Mouse (Mus musculus) neural tube, embryonic 12.5 days (tissue): ENCODE results near the gene Sap30bp. TPM values are rescaled to one million over a fixed set of nuclear protein-coding genes. Genes with fewer than 3 reads are reported as not detected.

Source experiments
- ATAC-seq: fragments of 200-750 bp; cut with Nextera tagmentation; 2 replicates; pipeline ENCODE4 v1.8.0; 2017; ENCODE audit warnings: low read depth, mild to moderate bottlenecking, moderate TSS enrichment, moderate library complexity; ENCODE audit not compliant: low FRiP score
- H3K27ac ChIP-seq: fragments of 300-500 bp; sonication (generic); 2 replicates; pipeline ENCODE4 v1.5.1; 2016
- H3K27me3 ChIP-seq: fragments of 300-500 bp; sonication (generic); replicated peaks from 2 replicates; pipeline ENCODE4 v1.6.1; 2016; ENCODE audit warnings: mild to moderate bottlenecking
- H3K36me3 ChIP-seq: fragments of 300-500 bp; sonication (generic); 2 replicates; pipeline ENCODE4 v1.6.1; 2016; ENCODE audit warnings: mild to moderate bottlenecking
- H3K4me1 ChIP-seq: fragments of 300-500 bp; sonication (generic); 2 replicates; pipeline ENCODE4 v1.6.1; 2016
- H3K4me2 ChIP-seq: fragments of 300-500 bp; sonication (generic); replicated peaks from 2 replicates; pipeline ENCODE4 v1.6.1; 2016; ENCODE audit warnings: mild to moderate bottlenecking
- H3K4me3 ChIP-seq: fragments of 300-500 bp; sonication (generic); 2 replicates; pipeline ENCODE4 v1.5.1; 2016
- H3K9ac ChIP-seq: fragments of 300-500 bp; sonication (generic); 2 replicates; pipeline ENCODE4 v1.6.1; 2016; ENCODE audit warnings: mild to moderate bottlenecking
- H3K9me3 ChIP-seq: fragments of 300-500 bp; sonication (generic); 2 replicates; pipeline ENCODE4 v1.6.1; 2016; ENCODE audit warnings: mild to moderate bottlenecking
- WGBS: fragments of 180-500 bp; shearing (Covaris S2); methylation state at CpG from one replicate; pipeline ENCODE4 v1.1.7; 2016; 5-methylcytosine and 5-hydroxymethylcytosine counted together
- polyA plus RNA-seq: library from polyadenylated mRNA; unstranded; fragments of >200 nt; fragmentation: Nextera tagmentation; extraction: Ambion mirVana; gene quantifications from 2 replicates; pipeline ENCODE4 v1.2.1, GENCODE M21; 2016

Sap30bp gene
- polyA plus RNA-seq, 1 experiment from 2014 or later = 54.8 TPM

GRCm38 (mm10) chr11:115900561-115901337, 32.3 kb upstream of the Sap30bp start:
- H3K4me2 ChIP-seq = 0 out of 2 replicates have a peak overlapping the region, but pooled peaks have one; percentile 27
- no peak overlapping the region for H3K4me3 ChIP-seq
- no peak for ATAC-seq
- H3K27me3 ChIP-seq = no peaks in the 10 kb centered on the region
- H3K4me1 ChIP-seq = peaks cover 18% of the 10 kb centered on the region
- WGBS = 79% methylated on average over 8 of the region's 8 CpGs
- no peak overlapping the region for H3K9ac ChIP-seq
- no peak overlapping the region for H3K27ac ChIP-seq
- peaks cover 10% of the 10 kb centered on the region; the same call in 1 of the 2 replicates for H3K36me3 ChIP-seq
- H3K9me3 ChIP-seq = no peaks in the 10 kb centered on the region

DNA sequence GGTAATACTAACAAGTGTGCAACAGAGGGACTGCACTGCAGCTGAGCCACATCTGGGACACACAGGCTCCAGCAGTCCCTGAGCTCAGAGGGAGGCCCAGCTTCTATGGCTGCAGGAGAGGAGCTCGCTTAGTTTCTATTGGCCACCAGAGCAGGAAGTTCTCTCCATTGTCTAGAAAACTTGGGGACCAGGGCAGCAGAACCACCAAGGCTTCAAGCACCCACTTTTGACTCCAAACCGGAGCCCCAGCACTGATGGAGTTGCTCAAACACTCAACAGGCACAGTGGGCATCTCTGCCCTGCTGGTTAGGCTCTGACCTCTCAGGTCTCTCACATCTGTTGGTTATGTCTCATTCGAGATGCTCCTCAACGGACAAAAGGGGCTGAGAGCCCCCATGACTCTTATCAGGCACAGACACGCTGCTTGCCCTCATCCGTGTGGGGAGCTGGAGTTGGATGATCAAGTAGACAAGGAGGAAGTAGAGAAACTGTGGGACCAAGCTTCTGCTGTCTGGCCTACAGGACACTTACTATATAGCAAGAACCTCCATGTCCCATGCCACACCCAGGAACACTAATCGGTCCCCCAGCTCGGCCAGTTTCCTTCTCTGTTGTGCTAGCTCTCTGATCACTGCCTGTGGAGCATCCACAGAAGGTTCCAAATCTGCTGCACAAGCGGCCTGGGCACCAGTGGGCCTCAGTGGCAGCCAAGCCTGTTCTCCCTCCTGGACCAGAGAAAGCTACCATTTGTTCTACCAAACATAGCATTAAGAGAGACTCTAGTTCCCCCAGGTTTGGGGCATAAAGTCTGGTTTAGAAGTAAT, 31.5 kb upstream of the Sap30bp start:
- no peak overlapping the region for H3K9ac ChIP-seq
- H3K36me3 ChIP-seq = peaks cover 6% of the 10 kb centered on the region
- no peak for ATAC-seq
- no peaks in the 10 kb centered on the region for H3K27me3 ChIP-seq
- no peak overlapping the region for H3K4me3 ChIP-seq
- no peaks in the 10 kb centered on the region for H3K9me3 ChIP-seq
- WGBS = 85% methylated on average over 9 of the region's 9 CpGs
- H3K4me2 ChIP-seq = no peak overlapping the region
- H3K4me1 ChIP-seq = peaks cover 18% of the 10 kb centered on the region
- no peak overlapping the region for H3K27ac ChIP-seq

DNA sequence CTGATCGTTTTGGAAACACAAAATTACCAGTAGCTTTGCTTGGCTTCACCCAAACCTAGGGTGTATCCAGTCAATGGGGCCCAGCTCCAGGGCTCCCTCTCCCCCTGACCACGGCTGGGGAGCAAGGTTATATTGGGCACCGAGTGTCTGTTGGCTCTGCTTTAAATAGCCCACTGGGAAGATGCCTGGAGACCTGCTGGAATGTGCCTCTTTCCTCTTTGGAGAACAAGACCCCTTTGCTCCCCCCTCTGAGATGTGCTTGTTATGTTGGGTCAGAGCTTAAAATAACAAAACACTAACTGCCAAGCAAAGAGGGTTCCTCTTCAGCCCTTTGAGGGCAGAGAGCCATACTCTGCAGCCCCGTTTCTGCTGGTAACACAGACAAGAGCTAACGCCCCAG, 30.9 kb upstream of the Sap30bp start:
- Histone ChIP-seq H3K27ac (no peak overlapping the region), H3K9me3 (no peaks in the 10 kb centered on the region), H3K4me2 (no peak overlapping the region), H3K4me1 (peaks cover 18% of the 10 kb centered on the region), H3K36me3 (peaks cover under 1% of the 10 kb centered on the region; the same call in 1 of the 2 replicates), H3K4me3 (no peak overlapping the region), H3K9ac (no peak overlapping the region), H3K27me3 (no peaks in the 10 kb centered on the region)
- WGBS = 86% methylated on average over 5 of the region's 5 CpGs
- no peak for ATAC-seq

DNA sequence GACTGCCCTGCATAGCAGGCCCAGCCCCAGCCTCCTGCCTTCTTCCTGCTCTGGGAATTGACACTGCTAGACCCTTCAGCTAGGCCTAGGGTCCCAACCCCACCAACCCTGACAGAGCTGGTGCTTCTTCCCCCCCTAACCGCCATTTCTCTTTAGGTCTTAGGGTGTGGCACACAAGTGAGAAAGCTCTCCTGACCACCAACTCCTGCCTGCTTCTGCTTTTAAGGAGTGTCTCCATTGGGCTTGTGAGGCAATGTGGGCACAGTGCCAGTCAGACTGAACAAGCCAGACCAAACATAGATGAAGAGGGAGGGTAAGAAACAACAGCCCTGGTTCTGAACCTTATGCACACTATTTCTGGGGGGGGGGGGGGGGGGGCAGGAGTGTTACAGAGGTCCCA, 30.3 kb upstream of the Sap30bp start:
- 73% methylated on average over 1 of the region's 1 CpGs for WGBS
- Histone ChIP-seq H3K4me2 (no peak overlapping the region), H3K9ac (no peak overlapping the region), H3K27me3 (no peaks in the 10 kb centered on the region), H3K9me3 (no peaks in the 10 kb centered on the region), H3K4me3 (no peak overlapping the region), H3K4me1 (peaks cover 18% of the 10 kb centered on the region), H3K27ac (no peak overlapping the region), H3K36me3 (no peaks in the 10 kb centered on the region; the same call in 1 of the 2 replicates)
- ATAC-seq = no peak

GRCm38 (mm10) chr11:115903384-115904230, 29.5 kb upstream of the Sap30bp start:
- ATAC-seq = no peak
- no peak overlapping the region for H3K4me3 ChIP-seq
- no peak overlapping the region for H3K4me2 ChIP-seq
- H3K27ac ChIP-seq = no peak overlapping the region
- no peaks in the 10 kb centered on the region for H3K9me3 ChIP-seq
- WGBS = 81% methylated on average over 11 of the region's 11 CpGs
- no peak overlapping the region for H3K9ac ChIP-seq
- H3K27me3 ChIP-seq = no peaks in the 10 kb centered on the region
- peaks cover 5% of the 10 kb centered on the region for H3K36me3 ChIP-seq
- peaks cover 18% of the 10 kb centered on the region for H3K4me1 ChIP-seq

GRCm38 (mm10) chr11:115904231-115904955, 28.7 kb upstream of the Sap30bp start:
- Histone ChIP-seq H3K4me2 (no peak overlapping the region), H3K27ac (no peak overlapping the region), H3K9me3 (no peaks in the 10 kb centered on the region), H3K4me1 (peaks cover 18% of the 10 kb centered on the region), H3K4me3 (no peak overlapping the region), H3K9ac (no peak overlapping the region), H3K36me3 (peaks cover 8% of the 10 kb centered on the region), H3K27me3 (no peaks in the 10 kb centered on the region)
- WGBS = 85% methylated on average over 8 of the region's 8 CpGs
- no peak for ATAC-seq

DNA sequence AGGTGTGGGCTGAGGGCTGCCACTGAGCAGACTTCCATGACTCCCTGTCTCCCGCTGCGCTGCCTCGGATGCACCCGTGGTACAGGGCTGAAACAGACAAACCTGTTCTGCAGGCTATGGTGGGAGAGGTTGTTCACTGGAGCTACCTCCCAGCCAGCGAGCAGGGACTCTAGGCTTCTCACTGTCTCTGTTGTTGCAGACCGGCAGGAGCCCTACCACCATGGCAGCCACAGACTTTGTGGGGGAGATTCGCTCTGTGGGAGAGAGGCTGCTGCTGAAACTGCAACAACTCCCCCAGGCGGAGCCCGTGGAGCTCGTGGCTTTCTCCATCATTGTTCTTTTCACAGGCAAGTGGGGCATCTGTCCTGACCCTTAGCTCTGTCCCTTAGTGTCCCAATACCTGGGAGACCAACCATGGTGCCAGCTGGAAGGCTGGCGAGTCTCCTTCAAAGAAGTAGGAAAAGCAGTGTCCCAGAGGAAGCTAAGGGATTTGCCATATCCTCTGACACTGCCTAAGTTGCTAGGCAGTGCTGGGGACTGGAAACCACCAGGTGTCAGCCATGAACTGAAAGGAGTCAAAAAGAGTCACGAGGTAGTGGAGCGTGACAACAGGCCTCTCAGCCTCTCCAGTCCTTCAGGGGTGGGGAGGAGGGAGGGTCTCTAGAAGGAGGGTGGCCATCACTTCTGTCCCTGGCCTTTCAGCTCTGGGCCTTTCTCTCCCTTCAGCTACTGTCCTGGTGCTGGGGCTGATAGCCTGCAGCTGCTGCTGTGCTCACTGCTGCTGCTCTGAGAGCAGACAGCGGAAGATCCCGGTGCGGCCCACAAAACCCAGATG, 27.9 kb upstream of the Sap30bp start:
- no peaks in the 10 kb centered on the region for H3K9me3 ChIP-seq
- no peak for ATAC-seq
- H3K4me2 ChIP-seq = no peak overlapping the region
- H3K27me3 ChIP-seq = no peaks in the 10 kb centered on the region
- no peak overlapping the region for H3K9ac ChIP-seq
- H3K27ac ChIP-seq = no peak overlapping the region
- no peak overlapping the region for H3K4me3 ChIP-seq
- peaks cover 12% of the 10 kb centered on the region for H3K4me1 ChIP-seq
- H3K36me3 ChIP-seq = peaks cover 8% of the 10 kb centered on the region
- WGBS = 67% methylated on average over 16 of the region's 16 CpGs

- no peak for ATAC-seq
- Histone ChIP-seq H3K4me1 (peaks cover 4% of the 10 kb centered on the region; the same call in 1 of the 2 replicates), H3K4me3 (no peak overlapping the region), H3K27me3 (no peaks in the 10 kb centered on the region), H3K36me3 (peaks cover 8% of the 10 kb centered on the region), H3K27ac (no peak overlapping the region), H3K4me2 (no peak overlapping the region), H3K9me3 (no peaks in the 10 kb centered on the region), H3K9ac (no peak overlapping the region)
- 83% methylated on average over 3 of the region's 3 CpGs for WGBS
Observed at GRCm38 (mm10) chr11:115906116-115906515, 27.0 kb upstream of the Sap30bp start.

DNA sequence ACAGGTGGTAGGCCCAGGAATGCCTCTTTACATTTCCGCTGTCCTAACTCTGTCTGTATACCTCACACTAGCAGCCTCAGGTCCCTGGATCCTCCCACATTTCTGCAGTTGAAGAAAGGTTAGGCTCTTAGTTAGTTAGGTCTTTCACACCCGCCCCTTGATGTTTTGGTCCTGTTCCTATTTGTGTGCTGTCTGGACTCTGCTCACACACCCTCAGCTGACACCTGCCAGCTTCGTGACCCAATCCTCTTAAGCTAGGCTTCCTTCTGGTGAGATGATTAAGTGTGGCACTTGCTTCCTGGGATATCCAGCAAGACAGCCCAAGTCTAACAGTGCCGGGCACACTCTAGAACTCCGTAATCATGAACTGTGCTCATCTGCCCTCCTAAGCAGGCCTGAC, 26.6 kb upstream of the Sap30bp start:
- H3K4me1 ChIP-seq = peaks cover under 1% of the 10 kb centered on the region; the same call in 1 of the 2 replicates
- H3K4me3 ChIP-seq = no peak overlapping the region
- no peaks in the 10 kb centered on the region for H3K27me3 ChIP-seq
- H3K9me3 ChIP-seq = no peaks in the 10 kb centered on the region
- WGBS = 91% methylated on average over 5 of the region's 5 CpGs
- H3K4me2 ChIP-seq = no peak overlapping the region
- H3K27ac ChIP-seq = no peak overlapping the region
- H3K9ac ChIP-seq = no peak overlapping the region
- peaks cover 11% of the 10 kb centered on the region for H3K36me3 ChIP-seq
- no peak for ATAC-seq

GRCm38 (mm10) chr11:115911134-115911561, 21.9 kb upstream of the Sap30bp start:
- no peak overlapping the region for H3K4me2 ChIP-seq
- H3K27ac ChIP-seq = no peak overlapping the region
- no peaks in the 10 kb centered on the region for H3K9me3 ChIP-seq
- H3K4me1 ChIP-seq = no peaks in the 10 kb centered on the region
- H3K36me3 ChIP-seq = peaks cover 50% of the 10 kb centered on the region
- no peaks in the 10 kb centered on the region for H3K27me3 ChIP-seq
- H3K9ac ChIP-seq = no peak overlapping the region
- no peak for ATAC-seq
- no peak overlapping the region for H3K4me3 ChIP-seq
- 96% methylated on average over 5 of the region's 5 CpGs for WGBS
